Mouse (Mus musculus): ENCODE results near the gene H2al1g. TPM values are rescaled to one million over a fixed set of nuclear protein-coding genes. Genes with fewer than 3 reads are reported as not detected.

Gene H2al1g
- polyA plus RNA-seq, 1 experiment from 2014 or later, result not detected

GRCm38 (mm10) chrX:11345762-11346161 is 27.7 kb downstream of the H2al1g start:
- H3K27ac ChIP-seq, result no peak overlapping the region
- WGBS, result 76% methylated on average over 9 of the region's 9 CpGs
- no peaks in the 10 kb centered on the region for H3K4me1 ChIP-seq (replicated peaks; ENCODE audit: insufficient read depth, low read length)
- no peak overlapping the region for H3K4me3 ChIP-seq (replicated peaks; ENCODE audit: low read depth, low read length)
- no peaks in the 10 kb centered on the region for H3K27me3 ChIP-seq (ENCODE audit: insufficient read depth, low read length)
- H3K4me2 ChIP-seq (ENCODE audit: low read length), result no peak overlapping the region
- no peaks in the 10 kb centered on the region for H3K36me3 ChIP-seq (ENCODE audit: insufficient read depth, low read length)
- DNase-seq (ENCODE audit: low spot score), result no peak
- H3K9me3 ChIP-seq (replicated peaks; ENCODE audit: low read length), result no peaks in the 10 kb centered on the region
- no peak for TF ChIP-seq CTCF (IDR thresholded peaks at IDR 0.05; ENCODE audit: low read depth)
- ATAC-seq (replicated peaks; ENCODE audit: low FRiP score, low read depth), result no peak
- H3K9ac ChIP-seq (ENCODE audit: low read depth, low read length), result no peak overlapping the region

- Histone ChIP-seq H3K27me3 (ENCODE audit: insufficient read depth, low read length) (no peaks in the 10 kb centered on the region), H3K4me2 (ENCODE audit: low read length) (no peak overlapping the region), H3K27ac (no peak overlapping the region), H3K36me3 (ENCODE audit: insufficient read depth, low read length) (no peaks in the 10 kb centered on the region), H3K4me1 (replicated peaks; ENCODE audit: insufficient read depth, low read length) (no peaks in the 10 kb centered on the region), H3K4me3 (replicated peaks; ENCODE audit: low read depth, low read length) (no peak overlapping the region), H3K9me3 (replicated peaks; ENCODE audit: low read length) (no peaks in the 10 kb centered on the region), H3K9ac (ENCODE audit: low read depth, low read length) (no peak overlapping the region)
- DNase-seq (ENCODE audit: low spot score) (no peak), ATAC-seq (replicated peaks; ENCODE audit: low FRiP score, low read depth) (no peak)
- no peak for TF ChIP-seq CTCF (IDR thresholded peaks at IDR 0.05; ENCODE audit: low read depth)
- 92% methylated on average over 3 of the region's 3 CpGs for WGBS
Observed at GRCm38 (mm10) chrX:11346756-11347155, 28.7 kb downstream of the H2al1g start.

- ATAC-seq (replicated peaks; ENCODE audit: low FRiP score, low read depth) (no peak), DNase-seq (ENCODE audit: low spot score) (no peak)
- Histone ChIP-seq H3K9me3 (replicated peaks; ENCODE audit: low read length) (no peaks in the 10 kb centered on the region), H3K9ac (ENCODE audit: low read depth, low read length) (no peak overlapping the region), H3K4me1 (replicated peaks; ENCODE audit: insufficient read depth, low read length) (no peaks in the 10 kb centered on the region), H3K4me2 (ENCODE audit: low read length) (no peak overlapping the region), H3K4me3 (replicated peaks; ENCODE audit: low read depth, low read length) (no peak overlapping the region), H3K27ac (no peak overlapping the region), H3K36me3 (ENCODE audit: insufficient read depth, low read length) (no peaks in the 10 kb centered on the region), H3K27me3 (ENCODE audit: insufficient read depth, low read length) (no peaks in the 10 kb centered on the region)
- no peak for TF ChIP-seq CTCF (IDR thresholded peaks at IDR 0.05; ENCODE audit: low read depth)
- 82% methylated on average over 6 of the region's 6 CpGs for WGBS
Observed at GRCm38 (mm10) chrX:11360823-11361222, 42.8 kb downstream of the H2al1g start.

GRCm38 (mm10) chrX:11361261-11361660 is 43.2 kb downstream of the H2al1g start:
- H3K27ac ChIP-seq, result no peak overlapping the region
- no peak overlapping the region for H3K4me3 ChIP-seq (replicated peaks; ENCODE audit: low read depth, low read length)
- no peaks in the 10 kb centered on the region for H3K9me3 ChIP-seq (replicated peaks; ENCODE audit: low read length)
- 81% methylated on average over 2 of the region's 2 CpGs for WGBS
- H3K4me1 ChIP-seq (replicated peaks; ENCODE audit: insufficient read depth, low read length), result no peaks in the 10 kb centered on the region
- TF ChIP-seq CTCF (IDR thresholded peaks at IDR 0.05; ENCODE audit: low read depth), result no peak
- no peak for DNase-seq (ENCODE audit: low spot score)
- H3K27me3 ChIP-seq (ENCODE audit: insufficient read depth, low read length), result no peaks in the 10 kb centered on the region
- H3K4me2 ChIP-seq (ENCODE audit: low read length), result no peak overlapping the region
- ATAC-seq (replicated peaks; ENCODE audit: low FRiP score, low read depth), result no peak
- no peak overlapping the region for H3K9ac ChIP-seq (ENCODE audit: low read depth, low read length)
- H3K36me3 ChIP-seq (ENCODE audit: insufficient read depth, low read length), result no peaks in the 10 kb centered on the region

GRCm38 (mm10) chrX:11363890-11364289 is 45.8 kb downstream of the H2al1g start:
- no peak for TF ChIP-seq CTCF (IDR thresholded peaks at IDR 0.05; ENCODE audit: low read depth)
- DNase-seq (ENCODE audit: low spot score) (no peak), ATAC-seq (replicated peaks; ENCODE audit: low FRiP score, low read depth) (no peak)
- H3K9me3 ChIP-seq (replicated peaks; ENCODE audit: low read length), result no peaks in the 10 kb centered on the region
- WGBS, result 63% methylated on average over 6 of the region's 6 CpGs
- H3K9ac ChIP-seq (ENCODE audit: low read depth, low read length), result no peak overlapping the region
- H3K27ac ChIP-seq, result no peak overlapping the region
- H3K4me2 ChIP-seq (ENCODE audit: low read length), result no peak overlapping the region
- H3K4me1 ChIP-seq (replicated peaks; ENCODE audit: insufficient read depth, low read length), result no peaks in the 10 kb centered on the region
- no peak overlapping the region for H3K4me3 ChIP-seq (replicated peaks; ENCODE audit: low read depth, low read length)
- H3K36me3 ChIP-seq (ENCODE audit: insufficient read depth, low read length), result no peaks in the 10 kb centered on the region
- H3K27me3 ChIP-seq (ENCODE audit: insufficient read depth, low read length), result no peaks in the 10 kb centered on the region

- no peaks in the 10 kb centered on the region for H3K27me3 ChIP-seq (ENCODE audit: insufficient read depth, low read length)
- no peak overlapping the region for H3K4me2 ChIP-seq (ENCODE audit: low read length)
- no peak for TF ChIP-seq CTCF (IDR thresholded peaks at IDR 0.05; ENCODE audit: low read depth)
- H3K4me3 ChIP-seq (replicated peaks; ENCODE audit: low read depth, low read length), result no peak overlapping the region
- ATAC-seq (replicated peaks; ENCODE audit: low FRiP score, low read depth) (no peak), DNase-seq (ENCODE audit: low spot score) (no peak)
- H3K27ac ChIP-seq, result no peak overlapping the region
- H3K4me1 ChIP-seq (replicated peaks; ENCODE audit: insufficient read depth, low read length), result no peaks in the 10 kb centered on the region
- WGBS, result 67% methylated on average over 12 of the region's 12 CpGs
- no peak overlapping the region for H3K9ac ChIP-seq (ENCODE audit: low read depth, low read length)
- H3K9me3 ChIP-seq (replicated peaks; ENCODE audit: low read length), result no peaks in the 10 kb centered on the region
- no peaks in the 10 kb centered on the region for H3K36me3 ChIP-seq (ENCODE audit: insufficient read depth, low read length)
Observed at GRCm38 (mm10) chrX:11365151-11365550, 47.1 kb downstream of the H2al1g start.

Other genes with a start within 250 kb of the H2al1g start
- gene H2al1a, start 19.0 kb upstream of the H2al1g start, polyA plus RNA-seq (2015; fragmentation: Nextera tagmentation; extraction: Ambion mirVana), result not detected in 2 replicates
- not detected in 2 replicates for gene H2al1b, start 15.8 kb upstream of the H2al1g start, polyA plus RNA-seq (2015; fragmentation: Nextera tagmentation; extraction: Ambion mirVana)
- gene H2al1c, start 12.6 kb upstream of the H2al1g start, polyA plus RNA-seq (2015; fragmentation: Nextera tagmentation; extraction: Ambion mirVana), result not detected in 2 replicates
- not detected in 2 replicates for gene H2al1d, start 9.4 kb upstream of the H2al1g start, polyA plus RNA-seq (2015; fragmentation: Nextera tagmentation; extraction: Ambion mirVana)
- gene H2al1e, start 6.3 kb upstream of the H2al1g start, polyA plus RNA-seq (2015; fragmentation: Nextera tagmentation; extraction: Ambion mirVana), result not detected in 2 replicates
- not detected in 2 replicates for gene H2al1f, start 3.1 kb upstream of the H2al1g start, polyA plus RNA-seq (2015; fragmentation: Nextera tagmentation; extraction: Ambion mirVana)
- not detected in 2 replicates for gene H2al1h, start 3.2 kb downstream of the H2al1g start, polyA plus RNA-seq (2015; fragmentation: Nextera tagmentation; extraction: Ambion mirVana)
- not detected in 2 replicates for gene H2al1i, start 6.4 kb downstream of the H2al1g start, polyA plus RNA-seq (2015; fragmentation: Nextera tagmentation; extraction: Ambion mirVana)
- gene H2al1j, start 9.6 kb downstream of the H2al1g start, polyA plus RNA-seq (2015; fragmentation: Nextera tagmentation; extraction: Ambion mirVana), result not detected in 2 replicates